Mouse (Mus musculus) fat pad, adult 2 months (tissue): ENCODE measurements around the gene Samd10.

Source experiments
- DNase-seq: peaks from one replicate; pipeline ENCODE4 v3.0.0-alpha.2; 2011; ENCODE audit warnings: low read depth, low spot score; ENCODE audit errors: extremely low read depth

Samd10 gene

GRCm38 (mm10) chr2:181577981-181578581 is 20.9 kb downstream of the Samd10 start:
- no peak for DNase-seq

GRCm38 (mm10) chr2:181577126-181577525 is 21.9 kb downstream of the Samd10 start:
- no peak for DNase-seq

- DNase-seq: no peak
Measured at GRCm38 (mm10) chr2:181576613-181577012, 22.4 kb downstream of the Samd10 start.

GRCm38 (mm10) chr2:181574921-181575545 is 24.0 kb downstream of the Samd10 start:
- DNase-seq: no peak

GRCm38 (mm10) chr2:181573961-181574360 is 25.1 kb downstream of the Samd10 start:
- DNase-seq: no peak

- DNase-seq: no peak
Measured at GRCm38 (mm10) chr2:181572921-181573920, 25.8 kb downstream of the Samd10 start.

- no peak for DNase-seq
Measured at GRCm38 (mm10) chr2:181571941-181572670, 26.9 kb downstream of the Samd10 start.

GRCm38 (mm10) chr2:181570921-181571595 is 28.0 kb downstream of the Samd10 start:
- DNase-seq: no peak

GRCm38 (mm10) chr2:181570375-181570774 is 28.6 kb downstream of the Samd10 start:
- DNase-seq: no peak

- DNase-seq: no peak
Measured at GRCm38 (mm10) chr2:181569856-181570255, 29.2 kb downstream of the Samd10 start.

GRCm38 (mm10) chr2:181568272-181569008 is 30.6 kb downstream of the Samd10 start:
- DNase-seq: no peak

GRCm38 (mm10) chr2:181567338-181567737 is 31.7 kb downstream of the Samd10 start:
- no peak for DNase-seq

- no peak for DNase-seq
Measured at GRCm38 (mm10) chr2:181553772-181554171, 45.2 kb downstream of the Samd10 start.

GRCm38 (mm10) chr2:181550233-181550632 is 48.8 kb downstream of the Samd10 start:
- DNase-seq: no peak

GRCm38 (mm10) chr2:181548682-181549081 is 50.3 kb downstream of the Samd10 start:
- no peak for DNase-seq

GRCm38 (mm10) chr2:181548227-181548626 is 50.8 kb downstream of the Samd10 start:
- no peak for DNase-seq

- DNase-seq: no peak
Measured at GRCm38 (mm10) chr2:181546142-181546541, 52.9 kb downstream of the Samd10 start.
